Mouse (Mus musculus) forebrain, embryonic 13.5 days (tissue): ENCODE data around the gene Ces1g. TPM values are rescaled to one million over a fixed set of nuclear protein-coding genes. Genes with fewer than 3 reads are reported as not detected.

Experiments
- ATAC-seq: fragments of 200-750 bp; cut with Nextera tagmentation; 2 replicates; pipeline ENCODE4 v1.8.0; 2017
- H3K27ac ChIP-seq: fragments of 300-500 bp; sonication (generic); 2 replicates; pipeline ENCODE4 v1.5.1; 2015; ENCODE audit warnings: inconsistent platforms, mild to moderate bottlenecking, moderate library complexity
- H3K27me3 ChIP-seq: fragments of 300-500 bp; sonication (generic); 2 replicates; pipeline ENCODE4 v1.6.1; 2015; ENCODE audit warnings: mild to moderate bottlenecking, inconsistent platforms
- H3K36me3 ChIP-seq: fragments of 300-500 bp; sonication (generic); 2 replicates; pipeline ENCODE4 v1.6.1; 2015; ENCODE audit warnings: mild to moderate bottlenecking, inconsistent platforms; ENCODE audit not compliant: poor library complexity, severe bottlenecking
- H3K4me1 ChIP-seq: fragments of 300-500 bp; sonication (generic); 2 replicates; pipeline ENCODE4 v1.6.1; 2015; ENCODE audit warnings: inconsistent platforms
- H3K4me2 ChIP-seq: fragments of 300-500 bp; sonication (generic); 2 replicates; pipeline ENCODE4 v1.6.1; 2015; ENCODE audit warnings: inconsistent platforms, mild to moderate bottlenecking, moderate library complexity
- H3K4me3 ChIP-seq: fragments of 300-500 bp; sonication (generic); 2 replicates; pipeline ENCODE4 v1.5.1; 2015; ENCODE audit warnings: mild to moderate bottlenecking, inconsistent platforms
- H3K9ac ChIP-seq: fragments of 300-500 bp; sonication (generic); 2 replicates; pipeline ENCODE4 v1.6.1; 2015; ENCODE audit warnings: mild to moderate bottlenecking, inconsistent platforms
- H3K9me3 ChIP-seq: fragments of 300-500 bp; sonication (generic); replicated peaks from 2 replicates; pipeline ENCODE4 v1.6.1; 2016; ENCODE audit warnings: inconsistent platforms
- WGBS: fragments of 180-500 bp; shearing (Covaris S2); methylation state at CpG from one replicate; pipeline ENCODE4 v1.1.7; 2015; 5-methylcytosine and 5-hydroxymethylcytosine counted together
- polyA plus RNA-seq: library from polyadenylated mRNA; unstranded; fragments of >200 nt; fragmentation: Nextera tagmentation; extraction: Ambion mirVana; gene quantifications from 2 replicates; pipeline ENCODE4 v1.2.1, GENCODE M21; 2015

Ces1g gene
- polyA plus RNA-seq: not detected in 2 replicates

GRCm38 (mm10) chr8:93337207-93337606 is at the start of gene Ces1g:
Gene Ces1g (minus strand): TSS chr8:93337308.
- ATAC-seq: no peak

GRCm38 (mm10) chr8:93379625-93380024 is 42.5 kb upstream of the Ces1g start, which contains the start of gene Ces1h:
Gene Ces1h (minus strand): TSS chr8:93379725.
- no peak for ATAC-seq
- Histone ChIP-seq H3K27me3 (no peaks in the 10 kb centered on the region), H3K27ac (no peak within 1 kb of the TSS), H3K9ac (no peak within 1 kb of the TSS), H3K9me3 (no peaks in the 10 kb centered on the region), H3K4me3 (no peak within 1 kb of the TSS), H3K4me1 (no peaks in the 10 kb centered on the region), H3K36me3 (no peaks in the 10 kb centered on the region), H3K4me2 (no peak within 1 kb of the TSS)
- 95% methylated on average over 4 of the region's 4 CpGs for WGBS

More at GRCm38 (mm10) chr8:93337207-93337606, at the start of gene Ces1g:
- 67% methylated on average over 3 of the region's 3 CpGs for WGBS
- Histone ChIP-seq H3K36me3 (no peaks in the 10 kb centered on the region), H3K27me3 (no peaks in the 10 kb centered on the region), H3K9ac (no peak within 1 kb of the TSS), H3K4me2 (no peak within 1 kb of the TSS), H3K4me3 (no peak within 1 kb of the TSS), H3K9me3 (no peaks in the 10 kb centered on the region), H3K4me1 (no peaks in the 10 kb centered on the region), H3K27ac (no peak within 1 kb of the TSS)

DNA sequence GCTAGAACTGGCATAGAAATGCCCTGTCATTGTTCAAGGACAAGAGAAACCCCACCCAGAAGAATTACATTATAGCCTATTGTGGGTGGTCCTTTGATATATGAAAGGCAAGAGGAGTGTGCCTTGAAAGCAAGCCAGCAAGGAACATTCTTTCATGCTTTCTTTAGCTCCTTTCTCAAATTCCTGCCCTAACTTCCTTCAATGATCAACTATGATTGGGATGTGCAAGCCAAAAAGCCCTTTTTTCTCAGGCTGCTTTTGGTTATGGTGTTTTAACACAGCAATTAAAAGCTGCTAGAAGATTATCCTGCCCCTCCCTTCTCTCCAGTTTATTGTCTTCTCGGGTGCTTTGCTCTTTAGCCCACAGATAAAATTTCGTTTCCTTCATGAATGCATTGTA is 32.4 kb upstream of the Ces1g start:
- Histone ChIP-seq H3K27ac (no peak overlapping the region), H3K9ac (no peak overlapping the region), H3K9me3 (no peaks in the 10 kb centered on the region), H3K4me3 (no peak overlapping the region), H3K4me2 (no peak overlapping the region), H3K36me3 (no peaks in the 10 kb centered on the region), H3K27me3 (no peaks in the 10 kb centered on the region), H3K4me1 (peaks cover 13% of the 10 kb centered on the region)
- 9% methylated on average over 2 of the region's 2 CpGs for WGBS
- no peak for ATAC-seq

- Histone ChIP-seq H3K4me1 (no peaks in the 10 kb centered on the region), H3K36me3 (no peaks in the 10 kb centered on the region), H3K27ac (no peak overlapping the region), H3K27me3 (no peaks in the 10 kb centered on the region), H3K4me3 (no peak overlapping the region), H3K4me2 (no peak overlapping the region), H3K9me3 (no peaks in the 10 kb centered on the region), H3K9ac (no peak overlapping the region)
- no peak for ATAC-seq
Observed at GRCm38 (mm10) chr8:93360113-93360512, 23.0 kb upstream of the Ces1g start.

DNA sequence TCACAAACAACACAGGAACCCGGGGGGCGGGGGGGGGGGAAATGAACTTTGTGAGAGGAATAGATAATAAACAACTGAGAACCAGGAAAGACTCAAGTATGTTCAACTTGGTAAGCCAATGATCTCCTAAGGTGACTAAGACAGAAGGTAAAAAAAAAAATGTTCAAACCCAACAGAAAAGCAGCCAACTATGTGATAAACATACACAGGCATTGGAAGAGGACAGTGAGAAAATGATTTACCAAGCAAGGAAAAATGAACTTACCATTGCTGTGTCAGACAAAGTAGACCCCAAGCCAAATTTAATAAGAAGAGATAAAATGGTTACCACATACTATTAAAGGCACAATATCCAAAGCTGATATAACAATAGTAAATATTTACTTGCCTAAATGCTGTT is 2.4 kb upstream of the Ces1g start:
- Histone ChIP-seq H3K4me2 (no peak overlapping the region), H3K27me3 (no peaks in the 10 kb centered on the region), H3K4me1 (no peaks in the 10 kb centered on the region), H3K4me3 (no peak overlapping the region), H3K36me3 (no peaks in the 10 kb centered on the region), H3K27ac (no peak overlapping the region), H3K9ac (no peak overlapping the region), H3K9me3 (no peaks in the 10 kb centered on the region)
- 91% methylated on average over 2 of the region's 2 CpGs for WGBS
- ATAC-seq: no peak

GRCm38 (mm10) chr8:93332703-93333102 is 4.4 kb downstream of the Ces1g start:
- H3K27ac ChIP-seq: no peak overlapping the region
- no peak overlapping the region for H3K9ac ChIP-seq
- H3K4me2 ChIP-seq: no peak overlapping the region
- no peaks in the 10 kb centered on the region for H3K36me3 ChIP-seq
- whole genome bisulfite sequencing: 97% methylated on average over 1 of the region's 1 CpGs
- H3K9me3 ChIP-seq: no peaks in the 10 kb centered on the region
- no peak overlapping the region for H3K4me3 ChIP-seq
- H3K27me3 ChIP-seq: no peaks in the 10 kb centered on the region
- H3K4me1 ChIP-seq: no peaks in the 10 kb centered on the region
- no peak for ATAC-seq

DNA sequence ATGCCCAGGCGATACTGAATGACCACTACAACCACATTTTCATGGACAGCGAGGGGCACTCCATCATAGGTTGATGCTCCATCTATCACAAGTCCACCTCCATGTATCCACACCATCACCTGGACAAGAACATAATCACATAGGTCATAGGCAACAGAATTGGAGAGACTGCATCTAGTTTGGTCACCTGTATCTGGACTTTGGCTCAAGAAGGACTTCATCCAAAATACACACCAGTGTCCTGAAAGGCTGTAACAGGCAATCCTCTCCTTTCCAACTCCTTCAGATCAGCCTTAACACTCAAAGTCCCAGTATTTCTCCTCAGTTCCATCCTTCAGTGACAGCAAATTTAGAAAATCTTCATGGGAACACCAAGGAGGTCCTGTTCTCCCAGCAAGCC is 6.0 kb downstream of the Ces1g start:
- H3K9ac ChIP-seq: no peak overlapping the region
- no peaks in the 10 kb centered on the region for H3K27me3 ChIP-seq
- no peak overlapping the region for H3K4me2 ChIP-seq
- ATAC-seq: no peak
- no peaks in the 10 kb centered on the region for H3K4me1 ChIP-seq
- H3K9me3 ChIP-seq: no peaks in the 10 kb centered on the region
- H3K4me3 ChIP-seq: no peak overlapping the region
- WGBS: 90% methylated on average over 2 of the region's 2 CpGs
- H3K36me3 ChIP-seq: no peaks in the 10 kb centered on the region
- H3K27ac ChIP-seq: no peak overlapping the region

DNA sequence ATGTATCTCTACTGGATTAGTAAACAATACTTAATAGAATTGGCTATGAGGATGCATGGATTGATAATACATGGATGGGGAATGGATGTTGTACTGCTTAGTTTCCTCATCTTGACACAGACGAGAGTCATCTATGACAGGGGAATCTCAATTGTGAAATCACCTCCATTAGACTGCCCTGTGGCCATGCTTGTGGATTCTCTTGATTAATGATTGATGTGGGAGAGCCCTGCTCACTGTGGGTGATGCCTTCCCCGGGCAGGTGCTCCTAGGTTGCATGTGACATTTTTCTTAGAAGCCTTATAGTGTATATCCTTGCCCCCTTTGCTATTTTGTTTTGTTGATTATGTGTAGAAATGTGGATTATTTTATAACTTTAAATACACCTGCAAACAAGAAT is 12.0 kb downstream of the Ces1g start:
- Histone ChIP-seq H3K27ac (no peak overlapping the region), H3K27me3 (no peaks in the 10 kb centered on the region), H3K4me2 (no peak overlapping the region), H3K9ac (no peak overlapping the region), H3K36me3 (no peaks in the 10 kb centered on the region), H3K4me3 (no peak overlapping the region), H3K9me3 (no peaks in the 10 kb centered on the region), H3K4me1 (no peaks in the 10 kb centered on the region)
- ATAC-seq: no peak
- WGBS: 86% methylated on average over 2 of the region's 2 CpGs

DNA sequence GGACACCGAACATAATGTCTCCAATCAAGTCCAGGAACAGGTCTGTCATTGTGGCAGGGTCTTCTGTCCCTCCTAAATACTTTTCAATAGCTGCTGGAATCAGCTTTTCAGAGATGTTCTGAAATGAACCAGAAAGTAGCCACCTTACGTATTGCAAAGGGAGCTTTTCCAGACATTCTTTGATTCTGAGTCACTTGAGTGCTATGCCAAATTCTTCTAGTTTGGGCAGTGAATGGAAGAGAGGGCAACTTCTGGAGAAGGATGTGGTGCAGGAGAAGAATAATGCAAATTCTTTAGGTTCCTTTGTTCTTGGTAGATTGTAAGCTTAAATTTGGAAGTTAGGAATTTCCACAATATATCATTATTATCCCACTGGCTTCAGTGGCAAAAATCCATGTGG is 20.1 kb downstream of the Ces1g start:
- Histone ChIP-seq H3K4me3 (no peak overlapping the region), H3K4me1 (no peaks in the 10 kb centered on the region), H3K9ac (no peak overlapping the region), H3K27ac (no peak overlapping the region), H3K36me3 (no peaks in the 10 kb centered on the region), H3K27me3 (no peaks in the 10 kb centered on the region), H3K9me3 (no peaks in the 10 kb centered on the region), H3K4me2 (no peak overlapping the region)
- no peak for ATAC-seq
- 88% methylated on average over 2 of the region's 2 CpGs for WGBS

DNA sequence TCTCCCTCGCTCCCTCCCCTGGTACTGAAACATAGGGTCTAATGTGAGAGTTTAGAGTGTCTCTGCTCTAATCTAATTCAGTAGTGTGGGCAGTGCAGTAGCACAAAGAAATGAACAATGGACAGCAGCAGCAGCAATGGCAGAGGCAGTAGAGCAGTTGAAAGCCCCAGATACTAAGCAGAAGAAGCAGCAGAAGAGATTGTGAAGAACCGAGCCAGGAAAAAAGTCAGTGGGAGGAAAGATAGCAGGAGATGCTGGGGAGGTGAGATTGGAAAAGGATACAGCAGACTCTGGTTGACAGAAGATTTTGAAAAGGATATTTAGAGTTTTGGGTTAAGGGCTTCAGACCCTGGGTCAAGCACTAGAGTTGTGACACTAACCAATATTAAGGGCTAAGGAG is 21.6 kb downstream of the Ces1g start:
- H3K4me3 ChIP-seq: no peak overlapping the region
- H3K27me3 ChIP-seq: no peaks in the 10 kb centered on the region
- ATAC-seq: no peak
- no peak overlapping the region for H3K27ac ChIP-seq
- H3K4me1 ChIP-seq: no peaks in the 10 kb centered on the region
- H3K9ac ChIP-seq: no peak overlapping the region
- H3K36me3 ChIP-seq: no peaks in the 10 kb centered on the region
- 81% methylated on average over 2 of the region's 2 CpGs for WGBS
- H3K9me3 ChIP-seq: no peaks in the 10 kb centered on the region
- H3K4me2 ChIP-seq: no peak overlapping the region

DNA sequence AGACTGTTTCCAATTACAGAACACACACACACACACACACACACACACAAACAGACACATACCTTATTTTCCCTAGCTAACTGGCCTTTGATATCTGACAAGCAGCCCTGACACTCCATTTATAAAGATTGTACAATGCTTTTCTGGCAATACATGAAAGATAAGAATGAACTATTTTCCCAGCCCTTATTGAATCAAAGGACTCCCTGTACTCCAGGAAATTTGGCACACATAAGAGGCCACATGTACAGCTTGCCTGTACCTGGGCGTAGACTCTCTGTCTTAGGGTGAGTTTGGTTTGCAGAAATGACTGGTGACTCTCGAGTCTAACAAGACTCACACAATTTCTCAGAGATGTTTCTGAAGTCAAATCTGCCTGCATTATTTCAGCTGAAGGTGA is 53.2 kb downstream of the Ces1g start:
- Histone ChIP-seq H3K36me3 (no peaks in the 10 kb centered on the region), H3K9me3 (no peaks in the 10 kb centered on the region), H3K4me3 (no peak overlapping the region), H3K4me2 (no peak overlapping the region), H3K9ac (no peak overlapping the region), H3K27me3 (no peaks in the 10 kb centered on the region), H3K27ac (no peak overlapping the region), H3K4me1 (no peaks in the 10 kb centered on the region)
- no peak for ATAC-seq
- 79% methylated on average over 2 of the region's 2 CpGs for WGBS

- no peaks in the 10 kb centered on the region for H3K4me1 ChIP-seq
- H3K4me3 ChIP-seq: no peak overlapping the region
- H3K27ac ChIP-seq: no peak overlapping the region
- 78% methylated on average over 3 of the region's 3 CpGs for WGBS
- H3K9ac ChIP-seq: no peak overlapping the region
- H3K27me3 ChIP-seq: no peaks in the 10 kb centered on the region
- no peak for ATAC-seq
- no peak overlapping the region for H3K4me2 ChIP-seq
- H3K36me3 ChIP-seq: no peaks in the 10 kb centered on the region
- H3K9me3 ChIP-seq: no peaks in the 10 kb centered on the region
Observed at GRCm38 (mm10) chr8:93282349-93282748, 54.8 kb downstream of the Ces1g start.

- Histone ChIP-seq H3K36me3 (no peaks in the 10 kb centered on the region), H3K27me3 (no peaks in the 10 kb centered on the region), H3K4me3 (no peak within 1 kb of the TSS), H3K9me3 (no peaks in the 10 kb centered on the region), H3K27ac (no peak within 1 kb of the TSS), H3K9ac (no peak within 1 kb of the TSS), H3K4me1 (no peaks in the 10 kb centered on the region), H3K4me2 (no peak within 1 kb of the TSS)
- 97% methylated on average over 1 of the region's 1 CpGs for WGBS
- no peak for ATAC-seq
Observed at GRCm38 (mm10) chr8:93279556-93279955, 57.6 kb downstream of the Ces1g start, which contains the start of gene Ces1f. Gene Ces1f (minus strand): TSS chr8:93279747.
